Mouse (Mus musculus) left cerebral cortex, postnatal 14 days (tissue): ENCODE data around the gene Ppp1r37. TPM values are rescaled to one million over a fixed set of nuclear protein-coding genes. Genes with fewer than 3 reads are reported as not detected.
A peak's percentile ranks its signal among the peaks of the same experiment; 100 is the strongest.

Source experiments
- DNase-seq, 2 experiments: peaks; one replicate each; pipeline ENCODE4 v3.0.0; 2021 to 2022; ENCODE audit warnings: low spot score in 2 of 2, mixed read lengths in 1 of 2
- intact Hi-C: fragments of 180-260 bp; cut with DNase I; formaldehyde crosslinking; loops from one replicate; pipeline ENCODE4 v1.15.1; 2025
- total RNA-seq, 2 experiments: library from RNA; stranded (reverse); gene quantifications; 2 replicates each; pipeline ENCODE4 v1.2.3; 2021

Gene Ppp1r37
- total RNA-seq, 2 experiments from 2014 or later: 87.9 to 98.8 TPM

DNA sequence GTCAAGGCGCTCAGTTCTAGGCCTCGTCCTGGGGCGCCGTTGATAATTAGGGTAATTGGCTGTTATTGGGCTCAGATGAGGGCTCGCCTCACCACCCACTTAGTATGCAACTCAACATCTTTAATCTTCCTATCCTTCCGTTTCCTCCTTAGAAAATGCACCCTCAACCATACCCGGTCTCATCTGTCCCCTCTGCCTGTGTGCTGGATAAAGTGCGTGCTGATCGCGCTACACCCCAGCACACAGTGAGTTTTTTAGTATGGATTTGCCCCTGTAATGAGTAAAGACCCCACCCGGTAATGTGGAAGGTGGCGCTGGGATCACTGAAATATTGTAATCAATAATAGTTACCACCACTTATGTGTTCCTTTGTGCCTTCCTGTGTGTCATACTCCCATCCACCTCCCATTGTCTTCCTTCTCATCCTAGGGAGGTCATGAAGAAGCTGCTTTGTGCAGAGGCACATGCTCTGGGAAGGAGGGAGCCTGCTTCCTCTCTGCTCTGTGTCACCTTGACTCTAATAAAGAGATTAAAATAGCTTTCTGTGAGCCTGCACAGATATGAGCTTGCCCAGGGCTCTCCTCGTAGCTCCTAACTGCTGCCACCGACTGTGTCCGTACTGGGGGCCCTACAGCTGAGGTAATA is 53.8 kb downstream of the Ppp1r37 start:
- intact Hi-C loops: loop anchor here (5.0 kb wide), 1 partner anchor 53 kb away; the partner anchor contains the start of gene Ppp1r37
- no peak for DNase-seq

DNA sequence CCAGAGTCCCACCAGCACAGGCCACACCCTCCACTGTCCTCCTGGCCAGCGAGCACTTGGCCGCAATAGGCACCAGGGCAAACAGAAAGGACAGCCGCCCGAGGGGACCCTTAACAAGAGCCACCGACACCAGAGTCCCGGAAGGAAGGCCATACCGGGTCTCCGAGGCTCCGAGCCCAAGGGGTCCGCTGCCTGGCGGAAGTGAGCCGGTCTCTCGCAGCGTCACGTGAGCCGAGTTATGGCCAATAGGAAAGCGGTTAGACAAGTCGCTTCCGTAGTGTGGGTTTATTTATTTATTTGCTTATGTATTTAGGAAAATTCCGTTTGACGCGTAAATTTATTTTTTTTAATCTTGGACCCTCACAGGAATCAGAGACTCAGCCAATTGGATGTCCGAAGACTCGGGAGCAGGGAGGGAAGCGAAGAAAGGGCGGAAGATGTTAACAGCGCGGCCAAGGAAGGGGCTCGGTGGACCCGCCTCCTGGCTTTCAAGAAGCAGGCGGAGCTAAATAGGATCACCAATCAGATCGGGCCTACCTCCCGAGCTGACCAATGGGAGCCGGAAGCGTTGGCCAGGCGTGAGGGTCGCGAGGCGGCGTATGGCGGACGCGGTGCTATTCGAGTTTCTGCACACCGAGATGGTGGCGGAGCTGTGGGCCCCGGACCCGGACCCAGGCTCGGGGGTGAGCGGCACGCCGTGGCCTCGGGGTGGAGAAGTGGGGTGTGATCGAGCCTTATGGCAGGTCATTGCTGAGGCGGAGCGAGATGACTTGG is 54.5 kb downstream of the Ppp1r37 start, which contains the start of the genes Bloc1s3 and Trappc6a:
TSS of gene Bloc1s3 (minus strand) at position 218 of the 774 bp plus-strand sequence.
TSS of gene Trappc6a (plus strand) at position 246 of the 774 bp plus-strand sequence.
- intact Hi-C loops: loop anchor here (5.0 kb wide), 1 partner anchor 54 kb away; the partner anchor contains the start of gene Ppp1r37
- DNase-seq: peak; percentile 96

DNA sequence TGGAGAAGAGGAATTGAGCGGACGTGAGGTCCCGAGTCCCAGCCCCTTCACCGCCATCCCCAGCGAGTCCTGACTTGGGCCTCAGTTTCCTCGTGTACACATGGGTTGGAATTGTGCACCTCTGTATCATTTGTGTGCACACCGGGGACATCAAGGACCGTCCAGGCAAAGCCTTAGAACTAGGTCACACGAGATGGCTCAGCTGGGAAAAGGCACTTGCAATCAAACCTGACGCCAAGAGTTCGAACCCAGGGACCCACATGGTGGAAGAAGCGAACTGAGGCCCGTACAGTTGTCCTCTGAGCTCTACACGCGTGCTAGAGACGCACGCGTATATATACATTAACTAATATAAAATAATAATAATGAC is 55.3 kb downstream of the Ppp1r37 start:
- intact Hi-C loops: loop anchor here (5.0 kb wide), 1 partner anchor 55 kb away; the partner anchor contains the start of gene Ppp1r37

DNA sequence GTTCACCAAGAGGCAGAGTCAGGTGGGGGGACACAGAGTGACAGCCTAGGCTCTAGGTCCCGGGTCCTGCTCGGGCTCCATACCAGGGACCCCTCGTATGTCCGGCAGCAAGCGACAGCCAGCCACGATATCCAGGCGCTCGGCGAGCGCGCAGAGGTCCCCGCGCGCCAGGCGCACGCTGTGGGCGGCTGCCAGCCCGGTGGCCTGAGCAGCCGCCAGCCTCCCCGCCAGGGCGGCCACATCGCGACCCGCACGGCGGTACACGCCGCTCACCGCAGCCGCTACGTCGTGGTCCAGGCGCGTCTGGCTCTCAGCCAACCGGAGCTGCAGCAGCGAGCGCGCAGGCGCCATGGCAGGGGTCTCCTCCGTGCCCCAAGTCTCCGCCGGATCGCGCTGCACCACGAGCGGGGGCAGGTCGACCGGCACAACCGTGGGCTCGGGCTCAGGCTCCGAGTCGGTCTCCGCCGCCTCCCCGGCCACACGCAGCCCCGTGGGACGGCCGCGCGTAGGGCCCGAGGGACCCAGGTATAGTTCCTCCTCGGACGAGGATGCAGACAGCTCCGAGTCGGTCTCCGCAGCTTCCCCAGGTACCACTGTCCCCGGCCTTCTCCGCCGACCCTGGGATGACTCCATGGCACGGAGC is 55.8 kb downstream of the Ppp1r37 start:
- intact Hi-C loops: loop anchor here (5.0 kb wide), 1 partner anchor 55 kb away; the partner anchor contains the start of gene Ppp1r37
- peak in 1 of 2 experiments; percentile 72 for DNase-seq

More for the DNA sequence above, 55.3 kb downstream of the Ppp1r37 start:
- DNase-seq: no peak

DNA sequence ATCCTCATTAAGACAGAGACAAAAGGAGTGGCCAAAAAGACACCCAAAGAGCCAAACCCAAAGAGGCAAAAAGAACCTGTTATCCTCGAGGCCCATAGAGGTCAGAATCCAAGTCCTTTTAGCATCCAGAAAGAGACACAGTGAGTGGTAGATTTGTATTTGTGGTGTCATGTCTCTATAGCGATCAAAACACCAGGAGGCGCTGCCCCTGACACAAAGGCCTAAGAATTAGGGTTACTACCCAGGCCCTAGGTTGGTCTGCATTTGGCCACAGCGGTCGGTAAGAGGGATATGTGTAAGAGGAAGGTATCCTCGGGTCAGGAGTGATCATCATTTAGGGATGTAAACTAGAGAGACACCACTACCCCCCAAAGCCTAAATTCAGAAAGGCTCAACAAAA is 56.5 kb downstream of the Ppp1r37 start:
- DNase-seq: no peak
- intact Hi-C loops: loop anchor here (5.0 kb wide), 1 partner anchor 56 kb away; the partner anchor contains the start of gene Ppp1r37

DNA sequence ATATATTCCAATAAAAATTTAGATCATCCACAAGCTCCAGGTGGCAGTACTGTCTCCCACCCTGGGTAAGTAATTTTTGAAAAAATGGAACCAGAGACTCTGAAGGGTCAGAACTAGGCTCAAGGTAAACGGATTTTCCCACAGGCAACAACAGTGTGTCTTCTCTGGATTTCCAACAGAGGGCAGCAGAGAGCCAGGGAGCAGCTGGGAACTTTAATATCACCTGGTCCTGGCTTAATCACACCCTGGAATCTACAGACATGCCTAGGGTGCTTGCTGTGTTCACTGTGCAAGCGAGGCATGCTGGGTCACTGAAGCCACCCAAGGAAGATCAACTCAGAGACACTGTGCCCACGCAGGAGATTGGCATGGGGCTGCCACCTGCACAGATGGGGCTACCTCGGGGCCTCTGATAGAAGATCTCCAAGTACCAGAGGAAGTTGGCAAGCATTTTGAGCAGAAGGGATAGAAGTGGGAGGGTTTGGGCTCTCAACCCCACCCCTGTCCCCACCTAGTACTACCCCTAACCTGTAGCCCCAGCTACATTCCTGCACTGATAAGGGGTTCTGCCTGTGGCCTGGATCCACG is 59.3 kb downstream of the Ppp1r37 start:
- intact Hi-C loops: no loop called here
- no peak for DNase-seq

DNA sequence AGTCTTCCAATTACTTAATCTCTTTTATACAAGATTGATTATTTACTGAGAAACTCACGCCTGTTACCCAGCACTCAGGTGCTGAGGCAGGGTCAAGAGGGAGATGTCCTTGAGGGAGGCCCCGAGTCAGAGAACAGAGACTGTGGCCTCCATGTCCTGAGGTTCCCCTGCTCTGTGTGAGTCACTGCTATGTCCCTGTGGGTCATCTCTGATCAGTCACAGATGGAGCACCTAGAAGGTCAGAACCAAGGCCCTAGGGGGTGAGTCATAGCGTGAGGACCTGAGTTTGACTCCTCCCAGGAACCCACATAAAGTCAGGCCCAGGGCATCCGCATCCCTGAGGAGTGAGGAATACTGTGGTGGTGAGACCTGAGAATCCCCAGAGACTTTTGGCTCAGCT is 61.2 kb downstream of the Ppp1r37 start:
- DNase-seq: no peak
- intact Hi-C loops: no loop called here

DNA sequence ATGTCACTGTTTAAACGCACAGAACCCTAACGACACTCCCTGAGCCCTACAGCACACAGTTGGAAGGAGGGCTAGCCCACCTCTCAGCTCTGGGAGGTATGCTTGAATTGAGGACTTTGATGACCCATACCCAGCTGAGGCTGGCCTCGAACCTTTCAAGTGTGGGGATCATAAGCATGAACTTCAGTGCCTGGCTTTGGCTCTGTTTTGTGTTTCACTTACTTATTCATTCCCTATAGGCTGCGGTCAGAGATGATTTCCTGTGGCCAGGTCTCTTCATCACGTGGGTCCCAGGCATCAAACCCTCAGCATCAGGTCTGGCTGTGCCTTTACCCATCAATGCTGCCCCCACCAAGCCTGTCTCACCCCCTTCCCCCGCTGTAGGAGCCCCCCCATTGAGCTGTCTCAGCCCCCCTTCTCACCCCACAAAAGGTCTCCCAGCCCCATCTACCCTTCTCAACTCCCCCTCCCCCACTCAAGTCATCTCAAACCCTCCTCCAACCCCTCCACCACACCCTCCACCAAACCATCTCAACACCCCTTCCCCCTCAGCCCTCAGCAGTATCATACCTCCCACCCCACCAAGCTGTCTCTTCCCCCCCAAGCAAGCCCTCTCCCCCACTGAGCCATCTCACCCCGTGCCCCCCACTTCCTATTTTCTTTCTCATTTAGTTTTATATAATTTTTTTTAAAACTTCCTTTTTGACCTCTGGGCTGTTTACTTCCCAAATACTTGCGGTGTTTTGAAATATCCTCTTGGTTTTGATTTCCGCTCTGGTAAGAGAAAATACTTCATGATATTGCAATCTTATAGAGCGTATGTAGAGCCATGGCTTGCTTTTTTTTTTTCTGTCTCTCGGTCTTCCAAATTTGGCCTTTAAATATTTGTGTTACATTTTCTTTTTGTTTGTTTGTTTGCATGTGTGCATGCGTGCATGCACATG is 62.2 kb downstream of the Ppp1r37 start:
- DNase-seq: no peak
- intact Hi-C loops: no loop called here

DNA sequence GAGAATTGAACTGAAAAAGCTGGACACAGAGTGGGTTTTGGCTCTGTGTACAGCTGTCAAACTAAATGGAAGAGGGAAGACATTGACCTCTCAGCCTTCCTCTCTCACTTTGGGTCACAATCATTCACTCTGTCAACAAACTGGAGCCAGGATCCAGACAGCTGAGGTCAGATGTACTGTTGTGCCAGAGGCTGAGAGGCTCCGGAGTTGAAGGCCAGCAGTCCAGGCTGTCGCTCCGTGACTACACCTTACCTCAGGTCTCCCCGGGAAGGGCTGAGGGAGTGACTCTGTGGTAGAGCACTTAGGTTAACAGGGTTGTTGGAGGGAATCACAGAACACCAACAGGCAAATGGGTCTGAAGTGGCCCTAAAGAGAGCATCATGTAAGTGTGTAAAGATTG is 64.5 kb downstream of the Ppp1r37 start:
- intact Hi-C loops: loop anchor here (5.0 kb wide), 1 partner anchor 36 kb away; the partner anchor contains the start of gene Exoc3l2
- DNase-seq: no peak

DNA sequence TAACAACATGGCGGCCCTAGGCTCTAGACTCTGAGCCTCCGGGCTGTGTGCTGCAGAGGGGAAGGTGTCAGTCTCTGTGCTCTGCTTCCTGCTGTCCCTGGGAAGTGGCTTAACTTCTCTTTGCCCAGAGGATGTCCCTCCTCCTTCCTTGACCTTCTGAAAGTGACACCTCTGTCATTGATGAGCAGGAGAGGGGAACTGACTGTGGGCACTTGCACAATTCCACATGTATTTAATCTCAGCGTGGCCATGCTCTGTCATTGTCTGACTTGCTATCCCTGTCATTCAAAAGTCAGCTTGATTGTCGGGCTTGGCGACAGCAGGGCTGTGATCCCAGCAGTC is 66.7 kb downstream of the Ppp1r37 start:
- DNase-seq: no peak
- intact Hi-C loops: loop anchor here (5.0 kb wide), 1 partner anchor 34 kb away; the partner anchor contains the start of gene Exoc3l2

DNA sequence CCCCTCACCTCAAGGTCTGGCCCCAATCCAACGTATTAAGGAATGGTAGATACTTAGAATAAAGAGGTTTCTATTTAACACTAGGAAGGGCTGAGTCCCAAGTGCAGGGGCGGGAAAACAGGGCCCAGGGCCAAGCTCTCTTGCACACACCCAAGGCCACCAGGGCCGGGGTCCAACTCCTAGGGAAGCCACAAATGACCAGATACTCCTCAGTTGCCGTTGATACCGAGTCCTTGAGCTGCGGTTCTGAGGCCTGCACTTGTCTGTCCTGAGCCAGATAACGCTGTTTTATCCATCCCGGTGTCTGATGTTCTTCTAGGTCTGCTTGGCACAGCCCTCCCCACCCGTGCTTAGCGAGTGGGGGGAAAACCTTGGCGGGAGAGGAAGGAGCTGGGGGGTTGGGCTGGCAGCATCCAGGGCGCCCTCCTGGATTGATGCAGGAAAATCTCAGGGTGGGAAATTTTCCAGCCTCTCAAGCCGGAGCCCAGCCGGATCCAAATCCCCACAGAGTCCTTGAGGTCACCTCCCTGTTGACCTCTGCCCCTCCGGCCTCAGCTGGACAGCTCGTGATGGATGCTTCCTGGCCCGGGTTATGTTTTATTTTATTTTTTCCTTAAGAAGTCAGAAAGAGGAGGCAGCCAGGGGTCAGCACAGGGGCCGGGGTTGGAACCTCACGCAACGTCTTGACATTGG is 67.2 kb downstream of the Ppp1r37 start:
- intact Hi-C loops: loop anchor here (5.0 kb wide), 1 partner anchor 33 kb away; the partner anchor contains the start of gene Exoc3l2
- no peak for DNase-seq

DNA sequence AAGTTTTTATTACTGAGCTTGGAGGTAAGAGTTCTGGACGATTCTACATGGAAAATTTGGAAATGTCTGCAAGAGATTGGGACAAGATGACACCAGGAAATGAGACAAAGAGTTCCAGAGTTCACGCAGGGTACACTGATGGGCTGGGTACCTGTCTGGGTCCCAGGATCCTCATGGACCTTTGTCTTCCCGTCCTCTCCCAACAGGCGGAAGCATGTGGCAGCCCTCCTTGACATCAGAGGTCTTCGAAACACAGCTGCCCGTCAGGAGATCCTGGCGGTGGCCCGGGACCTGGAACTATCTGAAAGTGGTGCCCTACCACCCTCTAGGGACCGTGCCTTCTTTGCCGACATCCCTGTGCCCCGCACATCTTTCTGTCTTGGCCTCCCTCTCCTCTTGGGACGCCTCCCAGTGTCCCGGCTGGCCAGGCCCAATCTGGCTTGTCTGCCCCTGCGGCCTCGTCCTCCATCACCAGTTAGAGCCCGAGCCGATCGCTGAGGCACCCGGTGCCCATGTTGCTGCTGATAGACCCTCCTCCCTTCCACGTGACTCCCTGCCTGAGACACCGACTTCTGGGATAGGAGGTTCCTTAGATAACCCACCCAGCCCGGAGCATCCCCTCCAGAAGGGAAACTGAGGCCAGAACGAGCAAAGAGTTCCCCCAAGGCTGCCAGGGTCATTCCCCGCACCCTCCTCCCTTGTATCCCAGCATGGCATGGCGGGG is 68.0 kb downstream of the Ppp1r37 start:
- intact Hi-C loops: loop anchor here (5.0 kb wide), 1 partner anchor 33 kb away; the partner anchor contains the start of gene Exoc3l2
- DNase-seq: no peak

DNA sequence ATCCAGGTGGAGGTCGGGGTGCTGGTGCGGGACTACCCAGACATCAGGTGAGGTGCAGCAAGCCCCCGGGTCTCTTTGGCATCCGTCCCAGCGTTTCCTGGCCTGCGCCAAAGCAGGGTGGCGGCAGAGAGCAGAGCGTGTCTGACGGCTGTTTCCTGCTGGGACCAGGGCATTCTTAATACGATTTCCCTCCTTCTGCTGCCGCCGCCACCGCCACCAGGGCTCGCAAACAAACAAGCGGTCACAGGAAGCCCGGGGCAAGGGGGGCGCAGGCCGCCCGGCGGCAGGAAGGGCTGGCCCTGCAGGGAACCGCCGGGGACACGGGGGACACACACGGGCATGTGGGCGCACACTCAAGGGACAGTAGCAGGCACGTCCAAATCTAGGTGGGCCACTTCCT is 71.1 kb downstream of the Ppp1r37 start:
- intact Hi-C loops: no loop called here
- DNase-seq: no peak

DNA sequence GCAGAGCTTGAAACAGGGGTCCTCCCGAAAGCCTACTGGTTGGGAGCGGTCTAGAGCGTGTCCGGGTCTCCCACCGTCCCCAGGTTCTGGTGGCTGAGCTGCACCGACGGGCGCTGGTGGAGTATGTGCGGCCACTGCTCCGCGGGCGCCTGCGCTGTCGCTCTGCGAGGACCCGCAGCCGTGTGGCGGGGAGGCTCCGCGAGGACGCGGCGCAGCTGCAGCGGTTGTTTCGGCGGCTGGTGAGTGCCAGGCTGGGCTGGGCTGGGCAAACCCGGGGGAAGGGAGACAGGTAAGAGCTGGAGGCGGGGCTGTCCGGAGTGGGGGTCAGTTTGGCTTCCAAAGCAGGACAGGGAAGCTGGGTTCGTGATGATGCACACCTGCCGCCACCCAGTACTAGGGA is 73.4 kb downstream of the Ppp1r37 start:
- intact Hi-C loops: no loop called here
- DNase-seq: peak in 1 of 2 experiments; percentile 14

DNA sequence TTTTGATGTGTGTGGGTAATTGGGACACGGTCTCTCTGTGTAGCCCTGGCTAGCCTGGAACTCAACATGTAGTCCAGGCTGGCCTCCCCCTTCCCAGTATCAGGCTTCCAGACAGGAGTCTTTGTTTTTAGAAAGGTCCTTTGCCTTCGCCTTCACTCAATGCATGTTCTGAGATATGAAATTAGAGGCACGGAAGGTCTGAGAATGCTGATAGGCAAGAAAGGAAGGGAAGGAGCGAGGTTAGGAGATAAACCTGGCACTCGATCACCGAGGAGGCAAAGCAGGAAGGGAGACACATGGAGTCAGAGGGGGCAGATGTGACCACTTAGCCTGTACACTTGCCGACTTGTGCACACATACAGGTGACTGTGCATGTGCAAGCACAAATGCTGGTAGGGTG is 76.3 kb downstream of the Ppp1r37 start:
- intact Hi-C loops: no loop called here
- DNase-seq: no peak

DNA sequence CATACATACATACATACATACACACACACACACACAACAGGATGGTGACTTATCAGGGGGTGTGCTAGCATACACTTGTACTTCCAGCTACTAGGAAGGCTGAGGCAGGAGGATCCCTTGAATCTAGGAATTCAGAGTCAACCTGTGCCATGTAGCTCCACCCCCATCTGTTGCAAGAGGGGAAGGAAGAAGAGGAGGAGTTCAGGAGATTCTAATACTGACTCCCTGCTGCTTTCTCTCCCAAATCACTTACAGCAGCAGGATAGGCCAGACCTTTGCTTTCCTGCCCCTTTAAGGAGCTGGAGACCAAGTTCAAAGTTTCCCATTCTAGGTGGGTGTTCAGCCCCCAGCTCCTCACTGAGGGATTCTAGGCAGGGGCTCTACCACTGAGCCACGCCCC is 77.4 kb downstream of the Ppp1r37 start:
- intact Hi-C loops: no loop called here
- no peak for DNase-seq

DNA sequence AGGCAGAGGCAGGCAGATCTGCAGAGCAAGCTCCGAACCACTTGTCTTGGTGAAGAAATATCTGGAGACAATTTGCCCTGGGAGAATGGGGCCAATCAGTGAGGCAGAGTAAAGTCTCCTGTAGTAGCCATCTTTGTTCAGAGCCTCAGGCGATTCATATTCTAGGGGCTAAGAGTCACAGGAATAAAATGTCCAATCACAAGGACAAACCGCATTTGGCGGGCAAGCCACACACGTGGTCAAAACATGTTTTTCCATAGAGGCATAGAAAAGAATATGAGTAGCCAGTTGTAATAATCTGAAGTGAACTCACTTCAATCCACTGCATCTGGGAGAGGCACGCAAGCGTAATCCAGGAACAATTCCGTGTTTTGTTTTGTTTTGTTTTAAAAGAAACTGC is 79.6 kb downstream of the Ppp1r37 start:
- no peak for DNase-seq
- intact Hi-C loops: no loop called here
